Mouse (Mus musculus): Measurements from ENCODE around the gene Olfr1320. TPM values are rescaled to one million over a fixed set of nuclear protein-coding genes. Genes with fewer than 3 reads are reported as not detected.

The Olfr1320 gene
- total RNA-seq (2021) = not detected in 2 replicates
- long read RNA-seq = 0 reads

DNA sequence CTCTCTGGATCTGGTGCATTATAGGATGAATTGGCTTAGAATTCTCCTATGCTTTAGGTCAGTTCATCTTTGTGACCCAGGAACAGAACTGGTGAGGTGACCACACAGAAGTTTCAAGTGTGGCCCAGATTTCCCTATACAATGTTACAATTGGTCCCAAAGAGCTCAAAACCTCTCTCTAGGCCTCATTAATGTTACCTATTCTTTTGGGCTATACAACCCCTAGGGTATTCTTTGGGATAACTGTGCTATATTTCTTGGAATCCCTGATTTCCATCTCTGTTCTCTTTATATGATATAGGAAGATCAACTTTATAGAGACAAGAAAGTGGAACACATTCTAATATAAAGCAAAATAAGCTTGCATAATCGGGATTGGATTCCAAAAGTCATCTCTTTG is at the start of gene Olfr1320:
Olfr1320 (plus strand) TSS at position 301 of the 400 bp plus-strand sequence.
- no peak for DNase-seq

- DNase-seq = no peak
Measured at GRCm38 (mm10) chrX:49627566-49627965, 44.6 kb upstream of the Olfr1320 start.

DNA sequence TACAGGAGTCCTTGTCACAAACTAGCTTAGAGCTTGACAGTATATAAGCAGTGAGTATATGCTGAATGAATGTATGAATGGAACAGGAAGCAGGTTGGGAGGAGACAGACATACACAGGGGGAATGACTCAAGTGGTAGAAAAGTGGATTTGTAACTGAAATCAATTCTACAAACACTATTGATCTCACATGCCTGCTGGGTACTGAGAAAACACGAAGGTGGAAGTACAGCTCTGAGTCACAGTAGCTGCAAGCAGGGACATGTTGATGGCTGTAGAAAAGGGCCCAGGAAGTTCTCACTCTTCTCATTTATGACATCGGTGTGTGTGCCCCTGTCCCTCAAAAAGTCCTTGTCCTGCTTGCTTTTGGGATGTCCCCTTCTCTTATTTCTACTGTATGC is 40.9 kb upstream of the Olfr1320 start:
- no peak for DNase-seq

DNA sequence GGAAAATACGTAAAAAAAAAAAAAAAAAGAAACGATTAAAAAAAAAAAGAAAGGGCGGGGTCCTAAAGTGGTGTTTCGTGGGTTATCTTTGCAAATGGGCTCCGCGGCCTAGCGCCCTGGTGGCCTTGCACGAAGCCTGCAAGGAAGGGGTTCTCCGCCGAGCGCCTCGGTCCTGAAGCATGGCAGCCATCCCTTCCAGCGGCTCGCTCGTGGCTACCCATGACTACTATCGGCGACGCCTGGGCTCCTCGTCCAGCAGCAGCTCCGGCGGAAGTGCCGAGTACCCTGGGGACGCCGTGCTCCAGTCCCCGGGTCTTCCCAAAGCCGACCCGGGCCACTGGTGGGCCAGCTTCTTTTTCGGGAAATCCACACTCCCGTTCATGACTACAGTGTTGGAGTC is 11.4 kb upstream of the Olfr1320 start:
- DNase-seq = peak; percentile 1

Other genes with a start within 250 kb of the Olfr1320 start
- gene Arhgap36, start 208.4 kb upstream of the Olfr1320 start, total RNA-seq (2021) = 0.43 TPM in 1 of 2 replicates, not detected in the other
- gene Olfr1321, start 62.7 kb downstream of the Olfr1320 start, total RNA-seq (2021) = not detected in 2 replicates
- gene Igsf1, start 125.4 kb downstream of the Olfr1320 start, total RNA-seq (2021) = 0.81 and 1.2 TPM in 2 replicates
- not detected in 2 replicates for gene Olfr1322, start 219.2 kb downstream of the Olfr1320 start, total RNA-seq (2021)

All from adrenal gland, postnatal 25 days (tissue).